Mouse (Mus musculus) lung, embryonic 16.5 days (tissue): ENCODE results near the gene Olfr845. TPM values are rescaled to one million over a fixed set of nuclear protein-coding genes. Genes with fewer than 3 reads are reported as not detected.

Source experiments
- ATAC-seq: fragments of 200-750 bp; cut with Nextera tagmentation; 2 replicates; pipeline ENCODE4 v1.8.0; 2017; ENCODE audit warnings: low read depth, mild to moderate bottlenecking, moderate library complexity
- H3K27ac ChIP-seq: fragments of 300-500 bp; sonication (generic); 2 replicates; pipeline ENCODE4 v1.5.1; 2014; ENCODE audit warnings: mild to moderate bottlenecking, control low read depth, low read length
- H3K27me3 ChIP-seq: fragments of 300-500 bp; sonication (generic); 2 replicates; pipeline ENCODE4 v1.6.1; 2014; ENCODE audit warnings: low read depth, low read length, mixed read lengths; ENCODE audit not compliant: control insufficient read depth, insufficient read depth
- H3K36me3 ChIP-seq: fragments of 300-500 bp; sonication (generic); 2 replicates; pipeline ENCODE4 v1.6.1; 2014; ENCODE audit warnings: low read length; ENCODE audit not compliant: control insufficient read depth, insufficient read depth
- H3K4me1 ChIP-seq: fragments of 300-500 bp; sonication (generic); replicated peaks from 2 replicates; pipeline ENCODE4 v1.6.1; 2014; ENCODE audit warnings: low read length, mixed read lengths; ENCODE audit not compliant: control insufficient read depth, insufficient read depth
- H3K4me2 ChIP-seq: fragments of 300-500 bp; sonication (generic); 2 replicates; pipeline ENCODE4 v1.6.1; 2014; ENCODE audit warnings: low read depth, low read length, control low read depth
- H3K4me3 ChIP-seq: fragments of 300-500 bp; sonication (generic); 2 replicates; pipeline ENCODE4 v1.5.1; 2014; ENCODE audit warnings: mild to moderate bottlenecking, low read length, control low read depth
- H3K9ac ChIP-seq: fragments of 300-500 bp; sonication (generic); 2 replicates; pipeline ENCODE4 v1.6.1; 2014; ENCODE audit warnings: low read length, control low read depth
- H3K9me3 ChIP-seq: fragments of 300-500 bp; sonication (generic); 2 replicates; pipeline ENCODE4 v1.6.1; 2016; ENCODE audit warnings: low read length; ENCODE audit not compliant: control insufficient read depth
- WGBS: fragments of 180-500 bp; shearing (Covaris S2); extraction: QIAGEN DNeasy Blood & Tissue Kit; methylation state at CpG from one replicate; pipeline ENCODE4 v1.1.7; 2014; 5-methylcytosine and 5-hydroxymethylcytosine counted together
- polyA plus RNA-seq: library from polyadenylated mRNA; unstranded; fragments of >200 nt; fragmentation: Nextera tagmentation; extraction: Ambion mirVana; gene quantifications from 2 replicates; pipeline ENCODE4 v1.2.1, GENCODE M21; 2015

Olfr845 gene
- polyA plus RNA-seq = not detected in 2 replicates

DNA sequence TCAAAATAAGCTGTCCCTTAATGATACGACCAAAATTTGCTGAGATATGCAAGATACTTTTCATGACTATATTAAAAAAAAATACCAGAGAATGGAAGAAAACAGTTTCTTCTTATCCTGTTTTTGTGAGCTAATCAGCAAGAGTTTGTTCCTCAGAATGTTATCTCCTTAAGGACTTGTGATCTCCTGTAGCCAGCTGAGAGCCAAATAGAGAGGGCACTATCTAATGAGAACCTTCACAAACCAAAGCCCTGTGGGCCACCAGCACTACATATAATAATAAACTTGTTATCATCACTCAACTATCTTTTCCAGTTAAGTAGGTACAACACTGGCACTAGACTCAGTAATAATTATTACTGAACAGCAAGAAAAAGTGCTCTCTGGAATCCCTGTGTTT, at the start of gene Olfr845:
Gene Olfr845, plus strand, starts transcription at position 301 of the 400 bp plus-strand sequence.
- Histone ChIP-seq H3K9ac (no peak within 1 kb of the TSS), H3K27ac (no peak within 1 kb of the TSS), H3K4me1 (no peaks in the 10 kb centered on the region), H3K4me2 (no peak within 1 kb of the TSS), H3K36me3 (no peaks in the 10 kb centered on the region), H3K9me3 (no peaks in the 10 kb centered on the region; the same call in 1 of the 2 replicates), H3K4me3 (no peak within 1 kb of the TSS), H3K27me3 (no peaks in the 10 kb centered on the region)
- WGBS = 64% methylated on average over 1 of the region's 1 CpGs
- no peak for ATAC-seq

DNA sequence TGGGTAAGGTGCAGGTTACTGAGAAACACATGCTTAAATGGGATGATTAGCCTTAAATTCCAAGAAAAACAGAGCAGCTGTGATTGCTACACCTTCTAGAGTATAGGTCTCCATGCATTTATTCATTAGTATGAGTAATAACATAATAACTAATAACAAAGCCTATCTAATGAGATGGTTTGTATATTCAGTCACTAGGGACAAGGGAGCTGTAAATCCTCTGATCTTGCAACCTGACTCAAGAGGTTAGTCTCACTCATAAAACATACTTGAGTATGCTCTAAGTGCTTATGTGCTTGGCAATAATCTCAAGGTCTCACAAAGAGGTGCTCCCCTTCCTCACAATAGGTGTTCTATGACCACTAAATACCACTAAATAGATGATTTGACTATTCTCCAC, 20.2 kb upstream of the Olfr845 start, which contains the start of gene Olfr844:
Gene Olfr844, plus strand, starts transcription at position 301 of the 400 bp plus-strand sequence.
- no peak within 1 kb of the TSS for H3K9ac ChIP-seq
- no peak within 1 kb of the TSS for H3K4me3 ChIP-seq
- no peak for ATAC-seq
- H3K4me2 ChIP-seq = no peak within 1 kb of the TSS
- H3K27ac ChIP-seq = no peak within 1 kb of the TSS
- 0 out of 2 replicates have a peak, but pooled peaks cover 3% of the 10 kb centered on the region for H3K9me3 ChIP-seq
- no peaks in the 10 kb centered on the region for H3K36me3 ChIP-seq
- no peaks in the 10 kb centered on the region for H3K4me1 ChIP-seq
- no peaks in the 10 kb centered on the region for H3K27me3 ChIP-seq

DNA sequence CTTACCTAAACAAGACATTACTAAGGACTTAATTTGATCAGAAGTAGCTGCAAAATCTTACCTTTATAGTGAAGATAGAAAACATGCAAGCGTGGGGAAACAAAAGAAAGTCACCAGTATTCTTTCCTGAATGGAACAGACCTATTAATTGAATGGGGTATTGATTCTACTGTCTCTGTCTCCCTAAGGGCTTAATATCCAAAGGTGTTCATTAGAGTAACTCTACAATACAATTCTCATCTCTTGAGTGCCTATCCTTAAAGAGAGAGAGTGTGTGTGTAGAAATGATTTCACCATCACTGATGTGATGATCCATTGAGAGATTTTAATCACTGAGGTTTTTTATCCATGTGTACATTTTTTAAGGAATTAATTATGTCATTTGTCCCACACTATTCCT, 27.6 kb downstream of the Olfr845 start, which contains the start of gene Olfr846:
Gene Olfr846, minus strand, starts transcription at position 101 of the 400 bp plus-strand sequence.
- Histone ChIP-seq H3K9me3 (no peaks in the 10 kb centered on the region; the same call in none of the 2 replicates), H3K27ac (no peak within 1 kb of the TSS), H3K9ac (no peak within 1 kb of the TSS), H3K4me2 (no peak within 1 kb of the TSS), H3K27me3 (no peaks in the 10 kb centered on the region), H3K4me1 (no peaks in the 10 kb centered on the region), H3K4me3 (no peak within 1 kb of the TSS), H3K36me3 (no peaks in the 10 kb centered on the region)
- WGBS = 46% methylated on average over 1 of the region's 1 CpGs
- no peak for ATAC-seq

DNA sequence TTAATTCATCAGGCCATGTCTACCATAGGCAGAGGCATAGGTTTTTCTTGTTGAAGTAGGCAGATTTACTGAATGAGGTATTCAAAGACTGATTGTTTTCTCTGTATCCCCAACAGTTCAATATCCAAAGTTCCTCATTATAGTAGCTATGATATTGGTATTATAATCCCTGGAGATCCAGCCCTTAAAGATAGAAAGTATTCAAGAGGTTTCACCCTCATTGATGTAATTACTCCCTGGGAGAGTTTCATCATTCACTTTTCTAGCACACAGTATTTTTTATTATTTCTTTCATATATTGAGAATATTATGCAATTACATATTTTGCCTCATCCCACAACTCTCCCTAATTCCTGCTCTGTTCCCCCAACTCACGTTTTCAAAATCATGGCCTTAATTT, 42.3 kb downstream of the Olfr845 start, which contains the start of gene Olfr847:
Gene Olfr847, minus strand, starts transcription at position 101 of the 400 bp plus-strand sequence.
- ATAC-seq = no peak
- Histone ChIP-seq H3K4me2 (no peak within 1 kb of the TSS), H3K9ac (no peak within 1 kb of the TSS), H3K27me3 (no peaks in the 10 kb centered on the region), H3K27ac (no peak within 1 kb of the TSS), H3K36me3 (no peaks in the 10 kb centered on the region), H3K9me3 (no peaks in the 10 kb centered on the region), H3K4me1 (no peaks in the 10 kb centered on the region), H3K4me3 (no peak within 1 kb of the TSS)
- WGBS = 50% methylated on average over 1 of the region's 1 CpGs

Other genes with a start within 250 kb of the Olfr845 start
- not detected in 2 replicates for gene Olfr836, start 216.1 kb upstream of the Olfr845 start, polyA plus RNA-seq
- not detected in 2 replicates for gene Olfr837, start 200.1 kb upstream of the Olfr845 start, polyA plus RNA-seq
- not detected in 2 replicates for gene Olfr839-ps1, start 159.1 kb upstream of the Olfr845 start, polyA plus RNA-seq
- not detected in 2 replicates for gene Olfr843, start 84.5 kb upstream of the Olfr845 start, polyA plus RNA-seq
- not detected in 2 replicates for gene Olfr844, start 20.1 kb upstream of the Olfr845 start, polyA plus RNA-seq
- not detected in 2 replicates for gene Olfr846, start 27.5 kb downstream of the Olfr845 start, polyA plus RNA-seq
- not detected in 2 replicates for gene Olfr847, start 42.2 kb downstream of the Olfr845 start, polyA plus RNA-seq
- gene Olfr849, start 103.8 kb downstream of the Olfr845 start, polyA plus RNA-seq = not detected in 2 replicates
- gene Olfr850, start 141.8 kb downstream of the Olfr845 start, polyA plus RNA-seq = not detected in 2 replicates
- gene Olfr851, start 156.8 kb downstream of the Olfr845 start, polyA plus RNA-seq = not detected in 2 replicates
- not detected in 2 replicates for gene Olfr853, start 204.6 kb downstream of the Olfr845 start, polyA plus RNA-seq
- not detected in 2 replicates for gene Olfr854, start 230.9 kb downstream of the Olfr845 start, polyA plus RNA-seq
- gene Olfr855, start 246.2 kb downstream of the Olfr845 start, polyA plus RNA-seq = not detected in 2 replicates